Mouse (Mus musculus) embryonic facial prominence, embryonic 13.5 days (tissue): ENCODE measurements around the gene Aff1. TPM values are rescaled to one million over a fixed set of nuclear protein-coding genes. Genes with fewer than 3 reads are reported as not detected.
A peak's percentile ranks its signal among the peaks of the same experiment; 100 is the strongest.

Experiments
- ATAC-seq: fragments of 200-750 bp; cut with Nextera tagmentation; 2 replicates; pipeline ENCODE4 v1.8.0; 2017; ENCODE audit warnings: low read depth; ENCODE audit not compliant: insufficient number of reproducible peaks, insufficient read depth, low FRiP score, low TSS enrichment
- H3K27ac ChIP-seq: fragments of 300-500 bp; sonication (generic); 2 replicates; pipeline ENCODE4 v1.5.1; 2015; ENCODE audit warnings: moderate library complexity, mild to moderate bottlenecking, inconsistent platforms
- H3K27me3 ChIP-seq: fragments of 300-500 bp; sonication (generic); 2 replicates; pipeline ENCODE4 v1.6.1; 2015; ENCODE audit warnings: mild to moderate bottlenecking, inconsistent platforms
- H3K36me3 ChIP-seq: fragments of 300-500 bp; sonication (generic); 2 replicates; pipeline ENCODE4 v1.6.1; 2015; ENCODE audit warnings: mild to moderate bottlenecking, inconsistent platforms
- H3K4me1 ChIP-seq: fragments of 300-500 bp; sonication (generic); 2 replicates; pipeline ENCODE4 v1.6.1; 2015; ENCODE audit warnings: inconsistent platforms
- H3K4me2 ChIP-seq: fragments of 300-500 bp; sonication (generic); 2 replicates; pipeline ENCODE4 v1.6.1; 2015; ENCODE audit warnings: moderate library complexity, mild to moderate bottlenecking, inconsistent platforms
- H3K4me3 ChIP-seq: fragments of 300-500 bp; sonication (generic); 2 replicates; pipeline ENCODE4 v1.5.1; 2015; ENCODE audit warnings: mild to moderate bottlenecking, inconsistent platforms
- H3K9ac ChIP-seq: fragments of 300-500 bp; sonication (generic); 2 replicates; pipeline ENCODE4 v1.6.1; 2015; ENCODE audit warnings: mild to moderate bottlenecking, inconsistent platforms
- H3K9me3 ChIP-seq: fragments of 300-500 bp; sonication (generic); 2 replicates; pipeline ENCODE4 v1.6.1; 2016; ENCODE audit warnings: inconsistent platforms
- WGBS: fragments of 180-500 bp; shearing (Covaris S2); methylation state at CpG from one replicate; pipeline ENCODE4 v1.1.7; 2015; ENCODE audit warnings: mixed read lengths; 5-methylcytosine and 5-hydroxymethylcytosine counted together
- polyA plus RNA-seq: library from polyadenylated mRNA; unstranded; fragments of >200 nt; fragmentation: Nextera tagmentation; extraction: Ambion mirVana; gene quantifications from 2 replicates; pipeline ENCODE4 v1.2.1, GENCODE M21; 2015

Gene Aff1
- polyA plus RNA-seq, 1 experiment from 2014 or later: 5.2 TPM

DNA sequence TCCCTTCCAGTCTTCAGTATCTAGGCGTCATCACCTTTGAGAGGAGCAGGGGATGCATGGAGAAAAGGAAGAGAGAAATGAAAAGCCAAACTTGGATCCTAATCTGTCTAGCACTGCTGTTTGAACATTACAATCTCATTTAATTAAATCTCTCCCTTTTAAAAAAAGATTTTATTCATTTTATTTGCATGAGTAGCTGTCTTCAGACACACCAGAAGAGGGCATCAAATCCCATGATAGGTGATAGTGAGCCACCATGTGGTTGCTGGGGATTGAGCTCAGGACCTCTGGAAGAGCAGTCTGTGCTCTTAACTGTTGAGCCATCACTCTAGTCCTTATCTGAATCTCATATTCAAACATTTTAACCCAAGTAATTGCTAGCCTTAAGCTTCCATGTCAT is 138.7 kb downstream of the Aff1 start:
- Histone ChIP-seq H3K4me2 (no peak overlapping the region), H3K9ac (no peak overlapping the region), H3K4me1 (peaks cover 18% of the 10 kb centered on the region; the same call in 1 of the 2 replicates), H3K36me3 (peaks cover 24% of the 10 kb centered on the region), H3K27me3 (no peaks in the 10 kb centered on the region), H3K4me3 (no peak overlapping the region), H3K27ac (no peak overlapping the region), H3K9me3 (no peaks in the 10 kb centered on the region)
- 94% methylated on average over 1 of the region's 1 CpGs for WGBS
- no peak for ATAC-seq

DNA sequence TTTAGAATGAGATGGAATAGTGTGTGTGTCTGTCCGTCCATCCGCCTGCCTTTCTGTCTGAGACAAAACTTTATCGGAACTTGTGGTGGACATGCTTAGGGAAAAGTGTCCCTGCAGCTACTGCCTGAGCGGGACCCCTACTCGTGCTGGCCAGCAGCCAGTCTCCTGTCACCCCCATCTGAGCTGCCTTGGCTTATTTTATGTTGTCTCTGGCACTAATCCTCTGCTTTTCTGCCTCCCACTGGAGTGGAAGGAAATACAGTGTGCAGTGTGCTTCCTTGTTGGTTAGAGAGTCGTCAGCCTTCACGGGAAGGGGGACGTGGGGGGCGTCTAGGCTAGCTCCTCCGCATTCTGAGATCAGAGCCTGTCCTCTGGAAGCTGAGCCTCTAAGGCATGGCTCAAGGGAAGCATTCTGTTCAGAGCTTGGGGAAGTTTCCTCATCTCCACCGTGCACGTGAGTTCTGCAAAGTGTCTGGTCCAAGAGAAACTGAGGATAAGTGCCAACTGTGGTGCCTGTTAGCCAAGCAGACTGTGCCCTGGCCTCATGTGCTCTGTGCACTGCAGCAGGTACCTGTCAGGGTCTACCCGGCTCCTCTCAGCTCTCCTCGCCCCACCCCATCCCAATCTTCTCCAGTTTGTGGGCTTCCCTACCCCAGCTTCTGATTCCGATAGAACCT is 143.4 kb downstream of the Aff1 start:
- H3K27me3 ChIP-seq: no peaks in the 10 kb centered on the region
- H3K4me2 ChIP-seq: no peak overlapping the region
- peaks cover 18% of the 10 kb centered on the region for H3K36me3 ChIP-seq
- H3K4me3 ChIP-seq: no peak overlapping the region
- no peak for ATAC-seq
- H3K9ac ChIP-seq: no peak overlapping the region
- no peaks in the 10 kb centered on the region for H3K9me3 ChIP-seq
- WGBS: 71% methylated on average over 15 of the region's 15 CpGs
- H3K4me1 ChIP-seq: peaks cover 28% of the 10 kb centered on the region
- no peak overlapping the region for H3K27ac ChIP-seq

DNA sequence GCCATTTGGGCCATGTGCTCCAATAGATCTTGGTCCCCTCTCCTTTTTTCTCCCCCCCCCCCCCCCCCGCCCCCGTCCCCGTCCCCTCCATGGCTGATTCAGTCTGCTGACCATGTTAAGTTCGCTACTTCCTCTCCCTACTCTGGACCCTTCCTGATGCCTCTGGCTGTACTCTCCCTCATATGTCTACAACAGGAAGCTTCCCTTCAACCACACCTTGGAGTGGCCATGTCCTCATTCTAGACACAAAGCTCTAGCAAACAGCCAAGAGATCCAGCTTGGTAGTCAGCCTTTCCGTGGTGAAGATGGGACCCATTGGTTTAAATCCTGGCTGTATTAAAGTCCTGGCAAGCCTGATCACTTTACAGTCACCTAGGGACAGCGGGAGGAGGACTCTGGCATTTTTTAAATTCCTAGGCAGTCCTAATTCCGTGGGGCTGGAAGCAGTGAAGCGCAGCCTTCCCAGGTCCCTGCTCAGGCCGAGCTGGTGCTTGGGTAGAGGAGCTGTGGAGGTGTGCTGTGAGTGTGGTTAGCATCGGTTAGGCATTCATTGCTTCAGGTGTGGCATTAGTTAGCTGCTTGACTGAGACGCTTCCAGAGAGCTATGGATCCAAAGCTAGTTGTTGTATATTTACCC is 144.1 kb downstream of the Aff1 start:
- ATAC-seq: no peak
- H3K27ac ChIP-seq: no peak overlapping the region

DNA sequence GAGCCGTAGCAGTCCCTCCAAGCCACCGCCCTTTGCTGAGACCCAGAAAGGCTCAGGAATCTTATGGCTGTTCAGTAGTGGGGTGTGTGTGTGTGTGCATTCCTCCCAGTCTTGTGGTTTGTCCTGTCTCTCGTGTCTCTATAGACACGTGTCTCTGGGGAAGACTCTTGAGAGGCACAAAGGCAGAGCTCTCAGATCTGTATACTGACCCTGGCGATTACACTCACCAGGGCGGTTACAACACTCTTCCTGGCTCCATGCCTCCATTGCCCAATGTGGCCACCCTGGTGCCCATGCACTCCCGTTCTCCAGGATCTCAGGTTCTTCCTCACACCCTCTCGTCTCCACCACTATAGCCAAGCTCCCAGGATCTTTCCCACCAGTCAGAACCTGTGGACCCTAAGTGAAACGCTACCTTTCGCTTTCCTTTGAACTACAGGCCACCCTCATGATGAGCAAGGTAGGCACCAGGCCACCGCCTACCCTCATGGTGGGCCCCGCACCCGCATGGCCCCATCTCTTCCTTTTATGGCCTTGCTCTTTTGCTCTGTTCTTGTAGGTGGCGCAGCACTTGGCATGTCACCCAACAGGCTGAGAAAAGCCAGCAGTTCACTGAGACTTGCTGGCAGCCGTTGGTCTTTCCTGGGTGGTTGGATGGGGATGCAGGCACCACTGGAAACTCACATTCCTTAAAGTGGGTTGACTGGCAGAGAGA is 146.5 kb downstream of the Aff1 start:
- H3K4me2 ChIP-seq: no peak overlapping the region
- 87% methylated on average over 15 of the region's 15 CpGs for WGBS
- H3K9me3 ChIP-seq: no peaks in the 10 kb centered on the region
- peaks cover 21% of the 10 kb centered on the region for H3K4me1 ChIP-seq
- no peak for ATAC-seq
- H3K27ac ChIP-seq: no peak overlapping the region
- H3K27me3 ChIP-seq: peaks cover 5% of the 10 kb centered on the region
- no peak overlapping the region for H3K9ac ChIP-seq
- no peak overlapping the region for H3K4me3 ChIP-seq
- H3K36me3 ChIP-seq: peaks cover 24% of the 10 kb centered on the region

More for the DNA sequence above, 144.1 kb downstream of the Aff1 start:
- WGBS: 59% methylated on average over 10 of the region's 11 CpGs
- Histone ChIP-seq H3K4me1 (peaks cover 26% of the 10 kb centered on the region), H3K9ac (no peak overlapping the region), H3K4me2 (no peak overlapping the region), H3K4me3 (no peak overlapping the region), H3K36me3 (peaks cover 18% of the 10 kb centered on the region), H3K9me3 (no peaks in the 10 kb centered on the region), H3K27me3 (no peaks in the 10 kb centered on the region)

DNA sequence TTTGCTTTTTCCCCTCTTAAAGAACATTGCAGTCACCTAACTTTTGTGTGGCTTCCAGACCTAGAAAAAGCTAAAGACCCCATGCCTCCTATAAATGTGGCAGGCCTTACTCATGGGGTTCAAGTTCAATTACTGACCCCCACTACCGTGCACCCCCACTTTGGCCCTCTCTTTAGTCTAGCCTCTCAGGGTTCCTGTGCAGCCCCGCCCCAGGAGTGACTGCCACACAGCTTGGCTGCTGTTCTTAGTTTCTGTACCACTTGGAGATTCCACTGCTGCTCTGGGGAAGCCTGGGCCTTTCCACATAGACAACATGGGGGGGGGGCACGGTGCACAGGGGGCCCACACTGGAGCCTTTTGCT is 147.1 kb downstream of the Aff1 start:
- no peak overlapping the region for H3K4me2 ChIP-seq
- peaks cover 5% of the 10 kb centered on the region for H3K27me3 ChIP-seq
- WGBS: 78% methylated on average over 3 of the region's 3 CpGs
- 0 out of 2 replicates have a peak, but pooled peaks have one; percentile 8 for ATAC-seq
- H3K36me3 ChIP-seq: peaks cover 19% of the 10 kb centered on the region
- no peaks in the 10 kb centered on the region for H3K9me3 ChIP-seq
- H3K4me3 ChIP-seq: no peak overlapping the region
- peaks cover 21% of the 10 kb centered on the region for H3K4me1 ChIP-seq
- no peak overlapping the region for H3K9ac ChIP-seq
- no peak overlapping the region for H3K27ac ChIP-seq

DNA sequence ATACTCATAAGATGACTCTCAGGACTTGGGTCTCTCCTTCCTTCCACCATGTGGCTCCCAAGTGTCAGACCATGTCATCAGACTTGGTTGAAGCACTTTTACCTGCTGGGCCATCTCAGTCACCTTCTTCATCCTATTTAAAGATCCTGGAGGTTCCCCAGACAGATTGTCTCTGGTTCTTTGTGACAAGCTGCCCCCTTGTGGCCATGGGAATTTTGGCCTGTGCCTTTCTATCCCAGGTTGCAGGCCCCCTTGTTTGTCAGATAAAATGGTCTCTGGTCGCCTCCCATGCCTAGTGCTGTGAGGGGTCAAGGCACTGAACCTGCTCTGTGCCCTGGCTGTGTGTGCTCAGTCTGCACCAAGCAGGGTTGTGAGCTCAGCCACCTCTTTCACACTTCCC is 151.8 kb downstream of the Aff1 start:
- no peak overlapping the region for H3K9ac ChIP-seq
- no peak overlapping the region for H3K4me3 ChIP-seq
- H3K4me1 ChIP-seq: peaks cover 34% of the 10 kb centered on the region
- 48% methylated on average over 1 of the region's 1 CpGs for WGBS
- H3K27ac ChIP-seq: no peak overlapping the region
- no peak for ATAC-seq
- peaks cover 9% of the 10 kb centered on the region for H3K27me3 ChIP-seq
- no peaks in the 10 kb centered on the region for H3K9me3 ChIP-seq
- peaks cover 21% of the 10 kb centered on the region; the same call in 1 of the 2 replicates for H3K36me3 ChIP-seq
- no peak overlapping the region for H3K4me2 ChIP-seq

DNA sequence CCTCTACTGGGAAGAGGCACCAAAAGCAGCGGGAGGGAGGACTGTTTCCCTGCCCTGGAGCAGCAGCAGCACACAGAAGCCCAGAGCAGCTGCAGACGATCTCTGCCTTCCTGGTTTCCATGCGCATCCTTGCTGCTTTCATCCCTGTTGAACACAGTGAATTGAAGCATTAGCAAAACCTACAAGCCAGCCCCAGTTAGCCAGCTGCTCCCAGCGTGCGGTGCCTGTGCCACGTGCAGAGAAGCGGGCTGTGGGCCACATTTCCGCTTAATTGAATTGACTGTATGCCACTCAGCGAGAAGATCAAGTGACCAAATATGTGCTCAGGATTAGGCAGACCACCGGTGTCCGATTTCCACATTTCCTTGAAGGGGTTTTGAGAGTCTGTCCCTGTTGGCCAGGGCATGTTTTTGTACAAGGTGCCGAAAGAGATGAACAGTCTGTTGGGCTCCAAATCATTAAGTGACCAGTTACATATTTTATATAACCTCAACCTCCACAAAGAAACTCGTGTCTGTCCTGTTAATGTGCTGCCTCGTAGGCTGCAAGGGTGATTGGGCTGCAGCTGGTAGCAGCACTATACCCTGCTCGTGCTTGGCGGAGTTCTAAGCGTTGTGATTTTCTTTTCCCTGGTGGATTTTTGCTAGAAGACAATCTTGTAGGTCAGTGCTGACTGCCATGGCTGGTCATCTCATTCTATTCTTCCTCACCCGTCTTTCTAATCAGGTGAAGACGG is 153.4 kb downstream of the Aff1 start:
- H3K9me3 ChIP-seq: no peaks in the 10 kb centered on the region
- 0 out of 2 replicates have a peak overlapping the region, but pooled peaks have one; percentile 11 for H3K4me2 ChIP-seq
- H3K27me3 ChIP-seq: peaks cover 9% of the 10 kb centered on the region
- peaks cover 27% of the 10 kb centered on the region for H3K4me1 ChIP-seq
- no peak overlapping the region for H3K4me3 ChIP-seq
- no peak for ATAC-seq
- 0 out of 2 replicates have a peak overlapping the region, but pooled peaks have one; percentile 27 for H3K9ac ChIP-seq
- peak overlapping the region; percentile 17; the same call in 1 of the 2 replicates for H3K27ac ChIP-seq
- WGBS: 23% methylated on average over 19 of the region's 19 CpGs
- peaks cover 34% of the 10 kb centered on the region for H3K36me3 ChIP-seq

DNA sequence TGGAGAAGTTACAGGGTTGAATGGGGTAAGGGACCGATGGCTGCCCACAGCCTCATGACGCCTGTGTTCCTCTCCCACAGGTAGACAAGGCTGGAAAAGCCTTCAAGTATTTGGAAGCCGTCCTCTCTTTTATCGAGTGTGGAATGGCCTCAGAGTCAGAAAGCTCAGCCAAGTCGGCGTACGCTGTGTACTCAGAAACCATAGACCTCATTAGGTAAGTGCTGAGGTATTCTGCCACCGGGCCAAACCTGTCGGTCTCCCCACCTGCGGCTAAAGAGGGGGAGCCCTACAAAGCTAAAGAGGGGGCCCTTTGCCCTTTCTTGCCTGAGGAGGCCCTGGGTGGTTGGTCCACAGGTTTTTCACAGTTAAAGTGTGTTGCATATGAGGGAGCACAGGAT is 154.0 kb downstream of the Aff1 start:
- 68% methylated on average over 10 of the region's 10 CpGs for WGBS
- Histone ChIP-seq H3K27ac (peak overlapping the region; percentile 17; the same call in 1 of the 2 replicates), H3K4me1 (peaks cover 27% of the 10 kb centered on the region), H3K9ac (no peak overlapping the region), H3K27me3 (peaks cover 9% of the 10 kb centered on the region), H3K4me3 (no peak overlapping the region), H3K9me3 (no peaks in the 10 kb centered on the region), H3K36me3 (peaks cover 40% of the 10 kb centered on the region), H3K4me2 (no peak overlapping the region)
- peak; percentile 22; the same call in 1 of the 2 replicates for ATAC-seq

DNA sequence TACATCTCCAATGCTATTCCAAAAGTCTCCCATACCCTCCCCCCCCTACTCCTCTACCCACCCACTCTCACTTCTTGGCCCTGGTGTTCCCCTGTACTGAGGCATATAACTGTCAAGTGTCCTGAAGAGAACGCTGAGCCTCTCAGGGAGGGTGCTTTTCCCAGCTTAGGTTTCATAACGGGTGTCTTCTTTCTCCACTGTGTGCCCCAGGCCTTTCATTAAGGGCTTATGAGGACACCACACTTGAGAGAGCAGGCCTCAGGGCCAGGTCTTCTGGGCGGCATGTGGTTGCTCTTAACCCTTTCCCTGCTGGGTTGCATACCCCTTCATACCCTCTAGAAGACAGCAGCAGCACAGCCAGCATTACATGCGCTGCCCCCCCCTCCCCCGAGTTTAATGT is 154.4 kb downstream of the Aff1 start:
- Histone ChIP-seq H3K36me3 (peaks cover 44% of the 10 kb centered on the region), H3K4me3 (no peak overlapping the region), H3K4me2 (no peak overlapping the region), H3K27me3 (peaks cover 9% of the 10 kb centered on the region), H3K9ac (no peak overlapping the region), H3K9me3 (no peaks in the 10 kb centered on the region), H3K4me1 (peaks cover 27% of the 10 kb centered on the region), H3K27ac (no peak overlapping the region)
- WGBS: 27% methylated on average over 5 of the region's 5 CpGs
- no peak for ATAC-seq

DNA sequence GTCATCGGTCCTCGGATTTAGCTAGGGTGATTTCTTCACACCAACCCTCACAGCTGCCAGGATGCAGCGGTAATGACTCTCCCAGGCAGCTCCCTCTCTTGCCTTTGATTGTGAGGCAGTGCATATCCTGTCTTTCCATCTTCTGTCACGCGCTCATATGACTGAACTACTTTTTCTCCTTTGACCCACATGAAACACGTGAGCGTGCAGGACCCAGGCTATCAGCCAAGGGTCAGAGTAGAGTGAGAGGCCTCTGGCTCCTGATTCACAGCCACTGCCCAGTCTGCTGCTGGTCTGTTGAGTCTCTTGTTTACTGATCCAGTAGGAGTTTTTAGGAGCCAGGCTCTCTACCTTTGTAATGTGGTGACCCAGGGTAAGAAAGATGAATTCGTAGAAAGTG is 156.4 kb downstream of the Aff1 start:
- 87% methylated on average over 8 of the region's 8 CpGs for whole genome bisulfite sequencing
- no peak overlapping the region for H3K4me2 ChIP-seq
- peaks cover 4% of the 10 kb centered on the region for H3K27me3 ChIP-seq
- H3K36me3 ChIP-seq: peaks cover 37% of the 10 kb centered on the region
- peaks cover 26% of the 10 kb centered on the region for H3K4me1 ChIP-seq
- H3K9ac ChIP-seq: no peak overlapping the region
- no peaks in the 10 kb centered on the region for H3K9me3 ChIP-seq
- no peak overlapping the region for H3K4me3 ChIP-seq
- ATAC-seq: no peak
- H3K27ac ChIP-seq: no peak overlapping the region
